Mouse (Mus musculus) testis, adult 2 months (tissue): ENCODE data around the gene Vash2.

Experiments used
- CTCF ChIP-seq: fragments of 200-500 bp; IDR thresholded peaks from 2 replicates; pipeline ENCODE4 v1.5.1; 2012; ENCODE audit warnings: low read depth, mild to moderate bottlenecking, inconsistent platforms, low read length, moderate library complexity; ENCODE audit not compliant: control insufficient read depth, insufficient read depth, insufficient replicate concordance
- POLR2A ChIP-seq: fragments of 200-500 bp; IDR thresholded peaks from 2 replicates; pipeline ENCODE4 v1.6.1; 2012; ENCODE audit warnings: low read depth, mild to moderate bottlenecking, inconsistent platforms, low read length, moderate library complexity; ENCODE audit not compliant: control insufficient read depth

- TF ChIP-seq POLR2A (no peak), CTCF (no peak)
Measured at GRCm38 (mm10) chr1:190971708-190972610, 7.1 kb downstream of the Vash2 start.
